Mouse (Mus musculus) NIH3T3 (cell line): Measurements from ENCODE around the gene Mab21l3.

Experiments
- DNase-seq: peaks from one replicate; pipeline ENCODE4 v3.0.0-alpha.2; 2012; ENCODE audit warnings: low read depth

Gene Mab21l3

DNA sequence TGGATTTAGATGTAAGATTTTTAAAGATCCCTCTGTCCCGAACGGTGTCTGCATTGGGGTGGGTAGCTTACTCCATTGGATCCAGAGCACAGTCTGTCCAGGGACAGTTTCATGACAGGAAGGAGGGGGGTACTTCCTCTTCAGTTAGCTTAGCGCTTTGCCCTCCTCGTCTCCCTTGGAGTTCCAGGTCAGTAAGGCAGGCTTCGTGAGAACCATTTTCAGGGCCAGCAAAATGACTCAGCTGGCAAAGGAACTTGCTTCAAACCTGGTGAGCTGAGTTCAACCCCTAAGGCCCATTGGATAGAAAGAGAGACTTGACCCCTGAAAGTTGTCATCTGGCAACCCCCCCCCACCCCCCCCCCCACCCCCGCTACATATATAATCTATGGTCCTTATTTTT is 46.0 kb downstream of the Mab21l3 start:
- DNase-seq, result peak; percentile 16

DNA sequence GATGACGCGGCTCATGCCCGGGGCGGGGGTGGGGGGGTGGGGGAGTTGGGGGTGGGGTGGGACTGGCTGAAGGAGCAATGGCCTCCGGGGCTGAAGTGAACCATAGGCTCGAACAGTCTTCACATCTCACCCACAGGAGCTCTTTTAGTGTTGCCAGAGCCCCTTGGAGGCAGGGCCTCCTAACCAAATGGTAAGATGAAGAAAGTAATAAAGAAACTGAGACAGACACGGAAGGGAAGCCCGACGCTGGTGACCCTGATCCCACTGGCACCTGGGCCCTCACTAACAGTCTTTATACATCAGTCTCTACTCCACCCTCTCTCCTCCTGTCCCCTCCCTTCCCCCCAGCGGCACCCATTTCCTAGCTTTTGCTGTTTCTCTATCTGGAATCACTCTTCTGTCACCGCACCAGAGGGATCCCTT is 48.2 kb downstream of the Mab21l3 start:
- DNase-seq, result no peak

GRCm38 (mm10) chr3:101799852-101800595 is 48.7 kb downstream of the Mab21l3 start:
- DNase-seq, result no peak

DNA sequence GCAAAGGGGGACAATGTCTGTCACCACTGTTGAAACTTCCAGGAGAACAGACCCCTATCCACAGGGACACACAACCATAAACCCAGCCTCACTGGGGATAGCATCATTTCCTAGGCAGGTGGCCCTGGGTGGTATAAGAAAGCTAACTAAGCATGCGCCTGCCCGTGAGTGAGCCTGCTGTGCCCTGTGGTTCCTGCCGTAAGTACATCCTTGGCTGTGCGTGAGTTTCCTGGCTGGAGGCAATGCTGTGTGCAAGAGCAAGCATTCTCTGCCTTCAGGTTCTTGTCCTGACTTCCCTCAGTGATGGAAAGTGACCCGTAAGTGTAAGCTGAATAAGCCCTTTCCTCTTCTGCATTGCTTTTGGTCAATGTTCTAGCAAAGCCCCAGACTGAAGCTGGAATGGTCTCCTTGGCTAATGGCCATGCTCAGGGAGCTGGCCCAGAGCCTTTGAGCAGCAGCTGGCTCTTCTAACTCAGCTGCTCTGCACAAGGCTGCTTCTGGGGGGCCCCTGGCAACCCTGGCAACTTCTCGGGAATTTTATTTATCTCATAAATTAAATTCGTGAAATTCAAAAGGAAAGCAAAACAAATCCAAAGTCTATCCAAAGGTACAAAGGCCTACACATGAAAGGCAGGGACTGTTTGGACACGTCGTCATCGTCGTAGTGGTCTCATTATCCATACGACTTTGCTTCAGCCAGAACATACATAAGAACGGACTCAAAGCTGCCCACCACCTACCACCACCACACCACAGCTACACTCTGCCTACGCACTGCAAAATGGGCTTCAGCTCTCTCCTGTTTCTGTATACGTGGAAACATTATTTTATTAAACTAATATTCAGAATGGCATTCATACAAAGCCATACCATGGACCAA is 50.7 kb downstream of the Mab21l3 start:
- no peak for DNase-seq

- DNase-seq, result no peak
These were observed 52.5 kb downstream of the Mab21l3 start for GRCm38 (mm10) chr3:101796212-101796611.

- DNase-seq, result no peak
These were observed 53.2 kb downstream of the Mab21l3 start for GRCm38 (mm10) chr3:101795387-101796039.

- DNase-seq, result no peak
These were observed 54.1 kb downstream of the Mab21l3 start for GRCm38 (mm10) chr3:101794666-101795065.

GRCm38 (mm10) chr3:101794026-101794425 is 54.7 kb downstream of the Mab21l3 start:
- no peak for DNase-seq

- DNase-seq, result no peak
These were observed 56.6 kb downstream of the Mab21l3 start for GRCm38 (mm10) chr3:101792191-101792590.

- DNase-seq, result no peak
These were observed 63.9 kb downstream of the Mab21l3 start for GRCm38 (mm10) chr3:101784768-101785424.

DNA sequence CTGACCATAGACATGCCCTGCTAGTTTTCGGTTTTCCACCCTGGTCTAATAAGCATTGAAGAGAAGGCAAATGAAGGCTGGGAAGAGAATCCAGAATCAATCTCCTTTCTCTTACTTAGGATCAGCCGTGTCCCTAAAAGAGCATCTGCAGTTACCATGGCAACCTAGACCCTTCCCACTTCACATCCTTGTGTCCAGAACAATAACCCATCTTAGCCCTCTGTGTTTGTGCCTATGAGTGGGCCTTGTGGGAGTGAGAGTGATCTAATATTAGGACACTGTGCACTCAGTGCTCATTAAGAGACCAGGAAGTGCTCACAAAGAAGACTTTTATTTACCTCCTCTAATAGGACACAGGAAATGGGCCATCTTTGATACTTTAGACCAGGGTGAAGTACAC is 65.0 kb downstream of the Mab21l3 start:
- no peak for DNase-seq

- DNase-seq, result no peak
These were observed 67.8 kb downstream of the Mab21l3 start for GRCm38 (mm10) chr3:101780874-101781483.

DNA sequence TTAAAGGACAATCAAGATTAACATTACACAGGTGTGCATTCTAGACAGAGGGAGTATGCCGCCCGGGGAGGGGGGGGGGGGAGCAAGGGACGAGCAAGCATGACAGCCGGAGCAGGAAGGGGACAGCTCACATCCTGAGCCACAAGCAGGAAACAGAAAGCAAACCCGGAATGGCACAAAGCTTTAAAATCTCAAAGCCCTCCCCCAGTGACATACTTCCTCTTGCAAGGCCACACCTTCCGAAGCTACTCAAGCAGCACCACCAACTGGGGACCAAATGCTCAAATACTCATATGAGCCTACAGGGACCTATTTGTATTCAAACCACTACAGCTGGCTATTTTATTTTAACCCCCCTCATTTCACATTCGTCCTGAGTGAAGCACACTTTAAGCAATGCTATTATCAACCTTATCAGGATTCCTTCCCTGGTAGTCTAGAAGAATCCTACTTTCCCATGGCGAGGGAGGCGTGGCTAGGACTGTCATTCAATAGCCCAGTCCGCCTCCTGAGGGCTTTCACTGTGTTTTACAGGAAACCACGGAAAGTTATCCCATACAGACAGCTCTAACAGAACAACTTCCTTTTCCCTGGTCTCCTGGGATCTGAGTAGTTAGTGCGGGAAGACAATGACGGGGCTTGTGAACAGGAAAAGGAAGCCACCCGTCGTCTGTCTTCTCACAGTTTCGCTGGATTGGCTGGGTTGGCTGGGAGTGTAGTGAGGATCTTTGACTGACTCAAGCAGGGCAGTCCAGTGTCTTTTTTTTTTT is 69.7 kb downstream of the Mab21l3 start:
- DNase-seq, result peak; percentile 17

DNA sequence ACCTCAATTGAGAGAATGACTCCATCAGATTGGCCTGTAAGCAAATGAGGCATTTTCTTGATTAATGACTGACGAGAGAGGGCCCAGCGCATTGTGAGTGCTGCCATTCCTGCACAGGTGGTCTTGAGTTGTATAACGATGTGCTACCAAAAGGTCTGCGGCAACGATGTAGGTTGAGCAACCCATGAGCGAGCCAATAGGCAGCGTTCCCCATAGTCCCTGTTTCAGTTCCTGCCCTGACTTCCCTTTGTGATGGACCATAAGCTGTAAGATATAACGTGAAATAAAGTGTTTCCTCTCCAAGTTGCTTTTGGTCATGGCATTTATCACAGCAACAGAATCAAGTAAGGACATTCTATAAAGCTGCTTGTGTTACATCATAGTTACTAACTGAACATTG is 73.0 kb downstream of the Mab21l3 start:
- no peak for DNase-seq

GRCm38 (mm10) chr3:101770540-101770939 is 78.2 kb downstream of the Mab21l3 start:
- DNase-seq, result no peak

GRCm38 (mm10) chr3:101763566-101763965 is 85.2 kb downstream of the Mab21l3 start:
- DNase-seq, result no peak
